Mouse (Mus musculus) cerebellum, adult 9-10 months (tissue): ENCODE results near the gene Ifngr2.
"Not testable (repeated sequence)": the region's sequence is repeated elsewhere in the genome, so short reads cannot be mapped to it uniquely, and the experiment has no call there.

ENCODE experiments used
- DNase-seq: peaks from one replicate; pipeline ENCODE4 v3.0.0; 2022

Ifngr2 gene

GRCm38 (mm10) chr16:91546836-91547741, at the start of gene Ifngr2:
Gene Ifngr2, plus strand, starts transcription at chr16:91547072.
- DNase-seq: peak; percentile 51

GRCm38 (mm10) chr16:91498041-91498440, 48.8 kb upstream of the Ifngr2 start:
- DNase-seq: no peak

- DNase-seq: no peak
Measured at GRCm38 (mm10) chr16:91504701-91505100, 42.2 kb upstream of the Ifngr2 start.

- DNase-seq: peak; percentile 71
Measured at GRCm38 (mm10) chr16:91505116-91505601, 41.7 kb upstream of the Ifngr2 start.

- DNase-seq: peak; percentile 45
Measured at GRCm38 (mm10) chr16:91506396-91506795, 40.5 kb upstream of the Ifngr2 start.

- peak; percentile 85 for DNase-seq
Measured at GRCm38 (mm10) chr16:91512161-91512787, 34.6 kb upstream of the Ifngr2 start.

GRCm38 (mm10) chr16:91513099-91513498, 33.8 kb upstream of the Ifngr2 start:
- no peak for DNase-seq

- DNase-seq: no peak
Measured at GRCm38 (mm10) chr16:91517020-91517419, 29.9 kb upstream of the Ifngr2 start.

GRCm38 (mm10) chr16:91522040-91522439, 24.8 kb upstream of the Ifngr2 start:
- no peak for DNase-seq

- no peak for DNase-seq
Measured at GRCm38 (mm10) chr16:91522479-91523309, 24.2 kb upstream of the Ifngr2 start.

- no peak for DNase-seq
Measured at GRCm38 (mm10) chr16:91524206-91524605, 22.7 kb upstream of the Ifngr2 start.

- DNase-seq: no peak
Measured at GRCm38 (mm10) chr16:91526274-91526673, 20.6 kb upstream of the Ifngr2 start.

GRCm38 (mm10) chr16:91527051-91527450, 19.8 kb upstream of the Ifngr2 start:
- DNase-seq: no peak

GRCm38 (mm10) chr16:91527500-91527899, 19.4 kb upstream of the Ifngr2 start:
- DNase-seq: no peak

GRCm38 (mm10) chr16:91528578-91528977, 18.3 kb upstream of the Ifngr2 start:
- DNase-seq: no peak

- DNase-seq: not testable (repeated sequence)
Measured at GRCm38 (mm10) chr16:91530830-91531229, 16.0 kb upstream of the Ifngr2 start.

- DNase-seq: no peak
Measured at GRCm38 (mm10) chr16:91531856-91532255, 15.0 kb upstream of the Ifngr2 start.

- no peak for DNase-seq
Measured at GRCm38 (mm10) chr16:91532429-91532828, 14.4 kb upstream of the Ifngr2 start.

GRCm38 (mm10) chr16:91533097-91534001, 13.5 kb upstream of the Ifngr2 start:
- no peak for DNase-seq

- no peak for DNase-seq
Measured at GRCm38 (mm10) chr16:91534477-91534876, 12.4 kb upstream of the Ifngr2 start.

- DNase-seq: no peak
Measured at GRCm38 (mm10) chr16:91534888-91535287, 12.0 kb upstream of the Ifngr2 start.

- no peak for DNase-seq
Measured at GRCm38 (mm10) chr16:91536372-91536771, 10.5 kb upstream of the Ifngr2 start.
